Comparison of ENCODE assay signal across 13 mouse cellular contexts in genomic region chr14:122271104-122271746, GRCm38 (mm10).
A peak's percentile ranks its signal among the peaks of the same experiment; 100 is the strongest.
DNase-seq lines count a peak whose midpoint lies in the region; ATAC-seq lines count a peak whose summit lies in the region.
"Had no signal": no experiment of that assay in that cellular context is flagged by ENCODE, and none has a peak within 500 bp of the region (broad histone marks: within the 10 kb centered on the region; RNA-seq: fewer than 3 reads in every experiment).

No protein-coding gene starts in this region.

- no peak overlapping the region for H3K9ac ChIP-seq in heart, embryonic 12.5 days
- no peak overlapping the region for H3K9ac ChIP-seq in embryonic facial prominence, embryonic 14.5 days (ENCODE audit: low read depth, low read length)
- no peak overlapping the region for H3K9ac ChIP-seq in midbrain, embryonic 16.5 days (ENCODE audit: low read depth, low read length)

- no peak for DNase-seq in heart, adult 9 months (ENCODE audit: low spot score in 2 of 2)
- peak; percentile 70 for DNase-seq in R1 (ENCODE audit: low read depth, low spot score)
- DNase-seq in embryonic facial prominence, embryonic 14.5 days (ENCODE audit: low spot score): no peak
- DNase-seq in right cerebral cortex, adult 2 months (ENCODE audit: low spot score in 2 of 2): no peak
- no peak for DNase-seq in urinary bladder, postnatal 25 days (ENCODE audit: low spot score)
- DNase-seq: adrenal gland, postnatal 25 days; heart, postnatal 10 days; lung, postnatal 10 days had no signal

- 0 out of 2 replicates have a peak, but pooled peaks cover 4% of the 10 kb centered on the region for H3K9me3 ChIP-seq in heart, embryonic 12.5 days (replicated peaks)
- no peaks in the 10 kb centered on the region for H3K9me3 ChIP-seq in embryonic facial prominence, embryonic 14.5 days (ENCODE audit: control insufficient read depth, low read length)
- no peaks in the 10 kb centered on the region for H3K9me3 ChIP-seq in midbrain, embryonic 16.5 days (replicated peaks; ENCODE audit: control insufficient read depth, low read length, poor library complexity, severe bottlenecking)

- 0 out of 2 replicates have a peak overlapping the region, but pooled peaks have one; percentile 6 for H3K27ac ChIP-seq in heart, embryonic 12.5 days (ENCODE audit: poor library complexity, severe bottlenecking)
- H3K27ac ChIP-seq in embryonic facial prominence, embryonic 14.5 days (replicated peaks; ENCODE audit: low read depth, low read length): no peak overlapping the region
- H3K27ac ChIP-seq in midbrain, embryonic 16.5 days (ENCODE audit: low read length): no peak overlapping the region

- ATAC-seq in heart, embryonic 12.5 days (ENCODE audit: insufficient number of reproducible peaks, low FRiP score): no peak
- no peak for ATAC-seq in embryonic facial prominence, embryonic 14.5 days (ENCODE audit: low read depth)
- ATAC-seq in midbrain, embryonic 16.5 days: no peak
- ATAC-seq: intestine, postnatal 0 days had no signal

- peak overlapping the region; percentile 18 for H3K4me2 ChIP-seq in heart, embryonic 12.5 days
- H3K4me2 ChIP-seq in embryonic facial prominence, embryonic 14.5 days (ENCODE audit: low read depth, low read length): 0 out of 2 replicates have a peak overlapping the region, but pooled peaks have one; percentile 4
- H3K4me2 ChIP-seq in midbrain, embryonic 16.5 days (ENCODE audit: low read length): peak overlapping the region; percentile 27; the same call in 1 of the 2 replicates
- H3K4me2 ChIP-seq: liver, embryonic 11.5 days had no signal

- WGBS in heart, embryonic 12.5 days: 48% methylated on average over 14 of the region's 14 CpGs
- WGBS in embryonic facial prominence, embryonic 14.5 days: 38% methylated on average over 14 of the region's 14 CpGs
- 29% methylated on average over 14 of the region's 14 CpGs for WGBS in midbrain, embryonic 16.5 days

- H3K27me3 ChIP-seq in heart, embryonic 12.5 days (replicated peaks): peaks cover 30% of the 10 kb centered on the region
- no peaks in the 10 kb centered on the region for H3K27me3 ChIP-seq in embryonic facial prominence, embryonic 14.5 days (replicated peaks; ENCODE audit: control insufficient read depth, insufficient read depth, low read length)
- H3K27me3 ChIP-seq in midbrain, embryonic 16.5 days (ENCODE audit: control insufficient read depth, insufficient read depth, low read depth, low read length): peaks cover 2% of the 10 kb centered on the region; the same call in 1 of the 2 replicates
- H3K27me3 ChIP-seq: CH12.LX had no signal

- no peaks in the 10 kb centered on the region for H3K36me3 ChIP-seq in heart, embryonic 12.5 days
- H3K36me3 ChIP-seq in embryonic facial prominence, embryonic 14.5 days (ENCODE audit: control insufficient read depth, insufficient read depth, low read length): no peaks in the 10 kb centered on the region
- H3K36me3 ChIP-seq in midbrain, embryonic 16.5 days (ENCODE audit: control insufficient read depth, insufficient read depth, low read length): no peaks in the 10 kb centered on the region

- peaks cover 7% of the 10 kb centered on the region; the same call in 1 of the 2 replicates for H3K4me1 ChIP-seq in heart, embryonic 12.5 days (replicated peaks)
- H3K4me1 ChIP-seq in embryonic facial prominence, embryonic 14.5 days (ENCODE audit: control insufficient read depth, insufficient read depth, low read length): no peaks in the 10 kb centered on the region
- H3K4me1 ChIP-seq in midbrain, embryonic 16.5 days (ENCODE audit: control insufficient read depth, insufficient read depth, low read length): peaks cover 2% of the 10 kb centered on the region; the same call in 1 of the 2 replicates

- H3K4me3 ChIP-seq in heart, embryonic 12.5 days: no peak overlapping the region
- H3K4me3 ChIP-seq in embryonic facial prominence, embryonic 14.5 days (ENCODE audit: low read depth, low read length): no peak overlapping the region
- no peak overlapping the region for H3K4me3 ChIP-seq in midbrain, embryonic 16.5 days (ENCODE audit: low read depth, low read length)
